Mouse (Mus musculus): ENCODE data around the gene Krt72. TPM values are rescaled to one million over a fixed set of nuclear protein-coding genes. Genes with fewer than 3 reads are reported as not detected.

Gene Krt72
- not detected in 2 replicates for polyA plus RNA-seq (2015; fragmentation: Nextera tagmentation; extraction: Ambion mirVana)

DNA sequence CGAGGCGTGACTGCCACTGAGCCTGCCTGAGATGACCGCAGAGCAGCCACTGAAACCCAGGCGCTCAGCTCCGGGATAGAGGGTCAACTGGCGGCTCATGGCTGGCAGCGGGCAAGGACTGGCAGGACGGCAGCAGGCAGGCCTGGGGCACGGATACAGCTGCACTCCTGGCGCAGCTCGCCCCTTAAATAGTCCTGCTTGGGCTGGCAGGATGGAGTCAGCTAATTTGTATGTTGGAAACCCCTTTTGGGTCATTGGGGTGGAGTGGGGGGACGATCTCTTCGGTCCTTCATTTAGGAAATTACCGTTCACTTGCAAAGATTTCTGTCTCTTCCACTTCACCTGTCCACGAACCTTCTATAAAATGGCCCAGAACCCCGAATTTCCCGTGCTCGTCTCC lies at the start of gene Krt72:
Gene Krt72, minus strand, starts transcription at position 101 of the 400 bp plus-strand sequence.
- no peak within 1 kb of the TSS for H3K27ac ChIP-seq (replicated peaks)
- H3K9ac ChIP-seq = no peak within 1 kb of the TSS
- 72% methylated on average over 18 of the region's 18 CpGs for WGBS
- no peak for ATAC-seq (ENCODE audit: extremely low read depth, insufficient number of reproducible peaks, low FRiP score, low TSS enrichment)
- no peak within 1 kb of the TSS for H3K4me3 ChIP-seq
- peaks cover 56% of the 10 kb centered on the region for H3K27me3 ChIP-seq (replicated peaks)
- no peaks in the 10 kb centered on the region for H3K9me3 ChIP-seq
- no peak within 1 kb of the TSS for H3K4me2 ChIP-seq
- no peaks in the 10 kb centered on the region for H3K36me3 ChIP-seq
- no peaks in the 10 kb centered on the region for H3K4me1 ChIP-seq

GRCm38 (mm10) chr15:101834784-101835328 lies 48.6 kb upstream of the Krt72 start:
- ATAC-seq (ENCODE audit: extremely low read depth, insufficient number of reproducible peaks, low FRiP score, low TSS enrichment) = no peak
- no peaks in the 10 kb centered on the region for H3K36me3 ChIP-seq
- 47% methylated on average over 5 of the region's 5 CpGs for WGBS
- H3K4me3 ChIP-seq = no peak overlapping the region
- H3K9ac ChIP-seq = no peak overlapping the region
- no peaks in the 10 kb centered on the region for H3K4me1 ChIP-seq
- H3K27ac ChIP-seq (replicated peaks) = no peak overlapping the region
- peaks cover 34% of the 10 kb centered on the region for H3K27me3 ChIP-seq (replicated peaks)
- no peak overlapping the region for H3K4me2 ChIP-seq
- H3K9me3 ChIP-seq = no peaks in the 10 kb centered on the region

DNA sequence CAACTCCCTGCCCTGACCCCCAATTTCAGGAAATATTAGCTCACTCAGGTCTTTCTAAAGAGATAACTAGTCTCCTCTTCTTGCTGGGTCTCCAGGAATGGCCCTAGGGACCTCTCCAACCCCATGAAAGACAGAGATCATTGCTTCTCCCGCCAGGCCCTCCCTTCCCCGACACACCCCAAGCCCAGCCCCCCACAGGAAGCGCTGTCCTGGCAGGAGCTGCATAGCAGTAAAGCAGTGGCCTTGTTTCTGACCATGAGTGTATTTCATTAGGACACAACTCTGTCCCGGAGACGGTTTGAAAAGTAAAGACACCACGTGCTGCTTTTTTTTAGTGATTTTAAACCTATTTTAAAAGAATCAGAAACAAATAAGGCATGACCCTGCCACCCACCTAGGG lies 46.9 kb upstream of the Krt72 start:
- Histone ChIP-seq H3K27me3 (replicated peaks) (peaks cover 32% of the 10 kb centered on the region; the same call in 1 of the 2 replicates), H3K4me1 (no peaks in the 10 kb centered on the region), H3K4me3 (no peak overlapping the region), H3K36me3 (no peaks in the 10 kb centered on the region), H3K9me3 (no peaks in the 10 kb centered on the region), H3K9ac (no peak overlapping the region), H3K27ac (replicated peaks) (no peak overlapping the region), H3K4me2 (no peak overlapping the region)
- no peak for ATAC-seq (ENCODE audit: extremely low read depth, insufficient number of reproducible peaks, low FRiP score, low TSS enrichment)
- 37% methylated on average over 6 of the region's 6 CpGs for WGBS

- Histone ChIP-seq H3K36me3 (no peaks in the 10 kb centered on the region), H3K9me3 (no peaks in the 10 kb centered on the region), H3K4me1 (no peaks in the 10 kb centered on the region), H3K27ac (replicated peaks) (no peak overlapping the region), H3K4me2 (no peak overlapping the region), H3K4me3 (no peak overlapping the region), H3K9ac (no peak overlapping the region), H3K27me3 (replicated peaks) (peaks cover 27% of the 10 kb centered on the region)
- ATAC-seq (ENCODE audit: extremely low read depth, insufficient number of reproducible peaks, low FRiP score, low TSS enrichment) = no peak
- 56% methylated on average over 5 of the region's 5 CpGs for WGBS
Observed at GRCm38 (mm10) chr15:101829441-101829840, 43.2 kb upstream of the Krt72 start.

- no peak overlapping the region for H3K27ac ChIP-seq (replicated peaks)
- H3K27me3 ChIP-seq (replicated peaks) = peaks cover 41% of the 10 kb centered on the region
- no peaks in the 10 kb centered on the region for H3K4me1 ChIP-seq
- no peak for ATAC-seq (ENCODE audit: extremely low read depth, insufficient number of reproducible peaks, low FRiP score, low TSS enrichment)
- H3K4me2 ChIP-seq = no peak overlapping the region
- H3K9me3 ChIP-seq = no peaks in the 10 kb centered on the region
- no peak overlapping the region for H3K9ac ChIP-seq
- H3K4me3 ChIP-seq = no peak overlapping the region
- WGBS = 22% methylated on average over 3 of the region's 3 CpGs
- H3K36me3 ChIP-seq = no peaks in the 10 kb centered on the region
Observed at GRCm38 (mm10) chr15:101821786-101822185, 35.5 kb upstream of the Krt72 start.

- Histone ChIP-seq H3K9me3 (no peaks in the 10 kb centered on the region), H3K4me3 (no peak within 1 kb of the TSS), H3K4me1 (no peaks in the 10 kb centered on the region), H3K9ac (no peak within 1 kb of the TSS), H3K27me3 (replicated peaks) (peaks cover 52% of the 10 kb centered on the region), H3K36me3 (no peaks in the 10 kb centered on the region), H3K4me2 (no peak within 1 kb of the TSS), H3K27ac (replicated peaks) (no peak within 1 kb of the TSS)
- 57% methylated on average over 16 of the region's 16 CpGs for WGBS
- no peak for ATAC-seq (ENCODE audit: extremely low read depth, insufficient number of reproducible peaks, low FRiP score, low TSS enrichment)
Observed at GRCm38 (mm10) chr15:101817875-101818274, 31.6 kb upstream of the Krt72 start, which contains the start of gene Krt2. Gene Krt2, minus strand, starts transcription at chr15:101818169.

- Histone ChIP-seq H3K27ac (replicated peaks) (no peak overlapping the region), H3K36me3 (no peaks in the 10 kb centered on the region), H3K4me3 (no peak overlapping the region), H3K9ac (no peak overlapping the region), H3K4me2 (no peak overlapping the region), H3K9me3 (no peaks in the 10 kb centered on the region), H3K27me3 (replicated peaks) (peaks cover 54% of the 10 kb centered on the region), H3K4me1 (no peaks in the 10 kb centered on the region)
- 74% methylated on average over 11 of the region's 11 CpGs for WGBS
- no peak for ATAC-seq (ENCODE audit: extremely low read depth, insufficient number of reproducible peaks, low FRiP score, low TSS enrichment)
Observed at GRCm38 (mm10) chr15:101803052-101803822, 17.0 kb upstream of the Krt72 start.

GRCm38 (mm10) chr15:101802296-101802835 lies 16.1 kb upstream of the Krt72 start, which contains the start of gene Krt73:
Gene Krt73, minus strand, starts transcription at chr15:101802346.
- Histone ChIP-seq H3K9ac (no peak within 1 kb of the TSS), H3K36me3 (no peaks in the 10 kb centered on the region), H3K4me1 (no peaks in the 10 kb centered on the region), H3K27ac (replicated peaks) (no peak within 1 kb of the TSS), H3K4me2 (no peak within 1 kb of the TSS), H3K4me3 (no peak within 1 kb of the TSS), H3K9me3 (no peaks in the 10 kb centered on the region), H3K27me3 (replicated peaks) (peaks cover 61% of the 10 kb centered on the region)
- ATAC-seq (ENCODE audit: extremely low read depth, insufficient number of reproducible peaks, low FRiP score, low TSS enrichment) = no peak
- 68% methylated on average over 6 of the region's 6 CpGs for WGBS

GRCm38 (mm10) chr15:101790867-101791266 lies 4.6 kb upstream of the Krt72 start:
- Histone ChIP-seq H3K4me3 (no peak overlapping the region), H3K9ac (no peak overlapping the region), H3K9me3 (no peaks in the 10 kb centered on the region), H3K27ac (replicated peaks) (no peak overlapping the region), H3K4me2 (no peak overlapping the region), H3K4me1 (no peaks in the 10 kb centered on the region), H3K36me3 (no peaks in the 10 kb centered on the region), H3K27me3 (replicated peaks) (peaks cover 62% of the 10 kb centered on the region)
- ATAC-seq (ENCODE audit: extremely low read depth, insufficient number of reproducible peaks, low FRiP score, low TSS enrichment) = no peak
- 10% methylated on average over 3 of the region's 3 CpGs for WGBS

DNA sequence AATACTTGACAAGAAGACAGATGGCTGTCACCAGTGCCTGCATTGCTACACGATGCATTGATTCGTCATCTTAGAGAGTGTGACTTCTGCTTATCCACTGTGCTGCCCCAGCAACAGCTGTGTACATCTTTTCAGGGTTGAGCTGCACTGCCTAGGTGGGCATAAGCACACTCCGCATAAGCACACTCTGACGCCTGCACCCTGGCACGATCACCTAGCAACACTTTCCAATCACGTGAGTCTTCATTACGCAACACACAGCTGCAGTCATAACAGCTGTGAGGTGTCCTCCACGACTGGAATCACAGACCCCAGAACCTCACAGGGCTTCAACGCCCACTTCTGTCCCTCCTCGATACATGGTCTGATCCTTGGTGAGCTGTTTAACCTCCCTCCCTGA lies 12.8 kb downstream of the Krt72 start:
- Histone ChIP-seq H3K4me1 (no peaks in the 10 kb centered on the region), H3K4me2 (no peak overlapping the region), H3K9ac (no peak overlapping the region), H3K9me3 (no peaks in the 10 kb centered on the region), H3K27ac (replicated peaks) (no peak overlapping the region), H3K27me3 (replicated peaks) (peaks cover 67% of the 10 kb centered on the region), H3K36me3 (no peaks in the 10 kb centered on the region), H3K4me3 (no peak overlapping the region)
- WGBS = 77% methylated on average over 10 of the region's 10 CpGs
- ATAC-seq (ENCODE audit: extremely low read depth, insufficient number of reproducible peaks, low FRiP score, low TSS enrichment) = no peak

- 1% methylated on average over 5 of the region's 5 CpGs for WGBS
- H3K4me3 ChIP-seq = no peak overlapping the region
- no peaks in the 10 kb centered on the region for H3K36me3 ChIP-seq
- ATAC-seq (ENCODE audit: extremely low read depth, insufficient number of reproducible peaks, low FRiP score, low TSS enrichment) = no peak
- peaks cover 72% of the 10 kb centered on the region for H3K27me3 ChIP-seq (replicated peaks)
- H3K9me3 ChIP-seq = no peaks in the 10 kb centered on the region
- no peaks in the 10 kb centered on the region for H3K4me1 ChIP-seq
- H3K27ac ChIP-seq (replicated peaks) = no peak overlapping the region
- H3K4me2 ChIP-seq = no peak overlapping the region
- no peak overlapping the region for H3K9ac ChIP-seq
Observed at GRCm38 (mm10) chr15:101772711-101773081, 13.6 kb downstream of the Krt72 start.

Data from heart, embryonic 13.5 days (tissue).